26 mouse cellular contexts compared by ENCODE assay signal in genomic region chr15:79254661-79255060, GRCm38 (mm10). TPM values are rescaled to one million over a fixed set of nuclear protein-coding genes. Genes with fewer than 3 reads are reported as not detected.
"Had no signal": no experiment of that assay in that cellular context is flagged by ENCODE, and none has a peak within 500 bp of the region (broad histone marks: within the 10 kb centered on the region; RNA-seq: fewer than 3 reads in every experiment).

TSS of gene Slc16a8 (minus strand) at chr15:79254761.

- H3K4me2 ChIP-seq: heart, embryonic 11.5 days; heart, embryonic 13.5 days; heart, embryonic 15.5 days; hindbrain, embryonic 13.5 days; hindbrain, embryonic 15.5 days; limb, embryonic 13.5 days; limb, embryonic 15.5 days; liver, embryonic 12.5 days had no signal

- H3K9me3 ChIP-seq: heart, embryonic 13.5 days; heart, embryonic 15.5 days; hindbrain, embryonic 13.5 days; hindbrain, embryonic 15.5 days; limb, embryonic 13.5 days; limb, embryonic 15.5 days; liver, embryonic 12.5 days had no signal

- H3K27ac ChIP-seq: heart, adult 2 months; heart, embryonic 13.5 days; heart, embryonic 15.5 days; hindbrain, embryonic 13.5 days; hindbrain, embryonic 15.5 days; hindbrain, postnatal 0 days; kidney, postnatal 0 days; limb, embryonic 13.5 days; limb, embryonic 15.5 days; liver, embryonic 12.5 days; liver, embryonic 14.5 days had no signal

- DNase-seq: gastrocnemius, postnatal 14 days; gastrocnemius, postnatal 36 days; heart, adult 11 months; heart, adult 2 months; heart, postnatal 14 days; heart, postnatal 36 days; kidney, adult 11 months; kidney, adult 2 months; kidney, postnatal 14 days; kidney, postnatal 36 days; layer of hippocampus, adult 9-11 months; layer of hippocampus, postnatal 36 days; left cerebral cortex, postnatal 4 days had no signal

- H3K36me3 ChIP-seq: heart, embryonic 15.5 days; hindbrain, embryonic 15.5 days; limb, embryonic 13.5 days; liver, embryonic 12.5 days had no signal

- H3K4me3 ChIP-seq: heart, adult 2 months; heart, embryonic 13.5 days; heart, embryonic 15.5 days; hindbrain, embryonic 13.5 days; hindbrain, embryonic 15.5 days; limb, embryonic 13.5 days; limb, embryonic 15.5 days; liver, embryonic 12.5 days had no signal

- H3K9ac ChIP-seq: heart, embryonic 13.5 days; heart, embryonic 15.5 days; hindbrain, embryonic 13.5 days; hindbrain, embryonic 15.5 days; limb, embryonic 13.5 days; limb, embryonic 15.5 days; liver, embryonic 12.5 days; liver, embryonic 14.5 days had no signal

- ATAC-seq: hindbrain, postnatal 0 days; intestine, embryonic 16.5 days; liver, embryonic 12.5 days had no signal

RNA-seq across cellular contexts. Expression of gene Slc16a8, which starts in this region (rescaled TPM):
- polyA plus RNA-seq: intestine, embryonic 16.5 days; kidney, postnatal 0 days; liver, adult 2 months; liver, embryonic 12.5 days; liver, embryonic 14.5 days had no signal
